Mouse (Mus musculus): ENCODE data around the gene Lrrc56.

DNA sequence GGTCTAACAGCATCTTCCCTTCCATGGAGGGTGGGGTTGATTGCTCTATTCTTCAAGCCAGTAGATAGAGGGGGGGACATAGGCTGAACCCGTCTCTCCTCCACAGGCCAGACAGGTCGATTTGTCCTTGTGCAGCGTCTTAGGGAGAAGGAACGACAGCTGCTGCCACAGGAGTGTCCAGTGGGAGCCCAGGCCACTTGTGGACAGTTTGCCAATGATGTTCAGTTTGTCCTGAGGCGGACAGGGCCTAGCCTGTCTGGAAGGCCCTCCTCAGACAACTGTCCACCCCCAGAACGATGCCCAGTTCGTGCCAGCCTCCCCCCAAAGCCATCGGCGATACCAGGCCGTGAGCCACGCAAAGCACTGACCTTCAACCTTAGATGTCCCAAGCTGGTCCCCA is 22.9 kb downstream of the Lrrc56 start:
- TF ChIP-seq CTCF (IDR thresholded peaks at IDR 0.05; ENCODE audit: low read depth, low read length) = no peak
- no peak for TF ChIP-seq POLR2A (IDR thresholded peaks at IDR 0.05; ENCODE audit: extremely low read depth, insufficient read depth, low read length)

Measured in liver, adult 2 months (tissue).